Mouse (Mus musculus) liver, embryonic 14.5 days (tissue): ENCODE results near the gene Spin4.

Experiments
- CTCF ChIP-seq: IDR thresholded peaks from 2 replicates; pipeline ENCODE4 v1.5.1; 2016; ENCODE audit warnings: antibody characterized with exemption, low read depth, control low read depth
- EP300 ChIP-seq: IDR thresholded peaks from 2 replicates; pipeline ENCODE4 v1.6.1; 2016; ENCODE audit warnings: antibody characterized with exemption, low read depth

- TF ChIP-seq CTCF (no peak), EP300 (no peak)
These were observed 35.6 kb downstream of the Spin4 start for GRCm38 (mm10) chrX:94990903-94991302.
